Mouse (Mus musculus) neural tube, embryonic 14.5 days (tissue): ENCODE results near the gene Slco1b2. TPM values are rescaled to one million over a fixed set of nuclear protein-coding genes. Genes with fewer than 3 reads are reported as not detected.

Experiments
- ATAC-seq: fragments of 200-750 bp; cut with Nextera tagmentation; 2 replicates; pipeline ENCODE4 v1.8.0; 2017; ENCODE audit warnings: low read depth, mild to moderate bottlenecking, moderate TSS enrichment, moderate library complexity
- H3K27ac ChIP-seq: fragments of 300-500 bp; sonication (generic); 2 replicates; pipeline ENCODE4 v1.5.1; 2014; ENCODE audit warnings: low read depth, mild to moderate bottlenecking, control low read depth, low read length, moderate library complexity, mixed read lengths
- H3K27me3 ChIP-seq: fragments of 300-500 bp; sonication (generic); 2 replicates; pipeline ENCODE4 v1.6.1; 2014; ENCODE audit warnings: low read length; ENCODE audit not compliant: control insufficient read depth, insufficient read depth
- H3K36me3 ChIP-seq: fragments of 300-500 bp; sonication (generic); 2 replicates; pipeline ENCODE4 v1.6.1; 2014; ENCODE audit warnings: low read length, mixed read lengths; ENCODE audit not compliant: control insufficient read depth, insufficient read depth
- H3K4me1 ChIP-seq: fragments of 300-500 bp; sonication (generic); 2 replicates; pipeline ENCODE4 v1.6.1; 2014; ENCODE audit warnings: low read length; ENCODE audit not compliant: control insufficient read depth, insufficient read depth
- H3K4me2 ChIP-seq: fragments of 300-500 bp; sonication (generic); 2 replicates; pipeline ENCODE4 v1.6.1; 2014; ENCODE audit warnings: mild to moderate bottlenecking, low read depth, low read length, control low read depth
- H3K4me3 ChIP-seq: fragments of 300-500 bp; sonication (generic); 2 replicates; pipeline ENCODE4 v1.5.1; 2014; ENCODE audit warnings: low read depth, low read length, control low read depth, mixed read lengths
- H3K9ac ChIP-seq: fragments of 300-500 bp; sonication (generic); replicated peaks from 2 replicates; pipeline ENCODE4 v1.6.1; 2014; ENCODE audit warnings: low read depth, mild to moderate bottlenecking, control low read depth, low read length, mixed read lengths
- H3K9me3 ChIP-seq: fragments of 300-500 bp; sonication (generic); 2 replicates; pipeline ENCODE4 v1.6.1; 2016; ENCODE audit warnings: low read length; ENCODE audit not compliant: control insufficient read depth
- WGBS: fragments of 180-500 bp; shearing (Covaris S2); extraction: QIAGEN DNeasy Blood & Tissue Kit; methylation state at CpG from one replicate; pipeline ENCODE4 v1.1.7; 2014; 5-methylcytosine and 5-hydroxymethylcytosine counted together
- polyA plus RNA-seq: library from polyadenylated mRNA; unstranded; fragments of >200 nt; fragmentation: Nextera tagmentation; extraction: Ambion mirVana; gene quantifications from 2 replicates; pipeline ENCODE4 v1.2.1, GENCODE M21; 2014

Gene Slco1b2
- polyA plus RNA-seq, 1 experiment from 2014 or later = not detected

DNA sequence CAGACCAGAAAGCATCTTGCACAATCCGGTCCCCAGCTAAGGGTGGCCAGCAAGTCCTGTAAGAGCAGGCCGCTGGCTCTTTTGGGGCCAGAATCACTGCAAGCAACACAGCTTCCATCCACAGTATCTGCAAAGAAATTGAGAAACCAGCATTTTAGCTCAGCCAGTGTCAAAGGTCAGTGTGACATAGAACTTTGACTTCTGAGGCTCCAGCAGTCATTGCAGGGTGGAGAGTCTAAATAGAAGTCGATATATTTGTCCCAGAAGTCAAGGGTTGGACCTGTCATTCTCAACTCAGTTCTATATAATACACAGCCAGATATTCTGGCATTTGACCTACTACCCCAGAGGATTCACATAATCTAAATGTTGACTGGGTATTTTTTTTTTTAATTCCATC, 14.0 kb upstream of the Slco1b2 start:
- H3K4me2 ChIP-seq = no peak overlapping the region
- no peaks in the 10 kb centered on the region for H3K27me3 ChIP-seq
- ATAC-seq = no peak
- H3K27ac ChIP-seq = no peak overlapping the region
- H3K4me1 ChIP-seq = no peaks in the 10 kb centered on the region
- H3K9ac ChIP-seq = no peak overlapping the region
- H3K36me3 ChIP-seq = no peaks in the 10 kb centered on the region
- no peaks in the 10 kb centered on the region for H3K9me3 ChIP-seq
- no peak overlapping the region for H3K4me3 ChIP-seq
- WGBS = 93% methylated on average over 3 of the region's 3 CpGs

DNA sequence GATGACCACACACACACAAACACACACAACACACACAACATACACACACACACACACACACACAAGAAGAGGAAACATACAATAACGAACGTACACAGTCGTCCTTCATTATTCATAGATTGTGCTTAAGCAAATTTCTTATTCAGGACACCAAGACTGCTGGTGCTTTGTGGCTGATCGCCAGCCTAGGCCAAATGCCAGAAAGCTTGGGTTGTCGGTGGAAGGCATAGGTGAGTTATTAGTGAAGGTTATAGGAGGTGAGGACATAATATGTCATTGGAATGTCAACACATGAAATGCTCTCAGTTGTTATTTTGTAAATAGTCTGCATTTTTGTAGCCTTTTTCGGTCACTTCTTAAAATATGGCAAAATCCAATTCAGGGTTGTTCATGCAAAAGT, 3.6 kb downstream of the Slco1b2 start:
- Histone ChIP-seq H3K4me2 (no peak overlapping the region), H3K4me3 (no peak overlapping the region), H3K27me3 (no peaks in the 10 kb centered on the region), H3K4me1 (no peaks in the 10 kb centered on the region), H3K9me3 (no peaks in the 10 kb centered on the region), H3K27ac (no peak overlapping the region), H3K36me3 (no peaks in the 10 kb centered on the region), H3K9ac (no peak overlapping the region)
- ATAC-seq = no peak
- whole genome bisulfite sequencing = 84% methylated on average over 6 of the region's 6 CpGs

DNA sequence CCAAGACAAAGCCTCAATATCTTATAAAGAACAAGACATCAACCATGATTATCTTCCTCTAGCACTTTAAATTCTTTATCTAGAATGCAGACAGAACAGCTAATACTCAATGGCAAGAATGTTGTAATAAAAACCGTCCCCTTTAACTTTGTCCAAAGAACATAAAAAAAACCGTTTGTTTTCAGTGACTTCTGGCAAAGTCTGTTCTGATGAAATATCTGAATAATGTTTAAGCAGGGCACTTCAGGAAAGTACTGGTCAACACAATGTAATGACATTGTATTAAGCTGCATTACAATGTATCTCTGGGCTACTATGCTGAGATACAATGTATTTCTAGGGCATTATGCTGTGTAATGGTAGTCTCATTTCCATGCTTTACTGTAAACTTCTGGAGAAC, 5.9 kb downstream of the Slco1b2 start:
- no peak for ATAC-seq
- Histone ChIP-seq H3K27me3 (no peaks in the 10 kb centered on the region), H3K36me3 (no peaks in the 10 kb centered on the region), H3K9ac (no peak overlapping the region), H3K9me3 (no peaks in the 10 kb centered on the region), H3K4me1 (no peaks in the 10 kb centered on the region), H3K4me3 (no peak overlapping the region), H3K27ac (no peak overlapping the region), H3K4me2 (no peak overlapping the region)
- 75% methylated on average over 2 of the region's 2 CpGs for WGBS

DNA sequence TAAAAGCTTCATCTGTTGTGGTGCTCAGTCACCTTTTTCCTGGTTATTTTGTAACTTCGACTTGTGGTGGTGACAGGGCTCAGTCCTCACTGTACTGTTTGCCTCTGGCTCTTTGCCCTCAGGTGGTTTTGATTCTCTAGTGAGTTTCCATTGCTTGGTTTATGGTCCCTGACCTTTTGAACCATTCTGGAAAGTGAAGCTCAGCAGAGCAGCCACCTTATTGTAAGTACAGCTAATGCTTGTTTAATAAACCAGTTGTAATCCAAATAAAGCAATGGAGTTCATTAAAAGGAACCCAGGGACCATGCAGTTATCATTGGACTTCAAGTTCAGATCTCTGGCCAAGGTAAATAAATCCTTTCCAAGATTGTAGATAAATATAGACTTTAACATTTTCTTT, 11.3 kb downstream of the Slco1b2 start:
- ATAC-seq = no peak
- H3K4me2 ChIP-seq = no peak overlapping the region
- H3K9ac ChIP-seq = no peak overlapping the region
- H3K4me1 ChIP-seq = no peaks in the 10 kb centered on the region
- H3K9me3 ChIP-seq = no peaks in the 10 kb centered on the region
- no peak overlapping the region for H3K4me3 ChIP-seq
- WGBS = 69% methylated on average over 1 of the region's 1 CpGs
- no peak overlapping the region for H3K27ac ChIP-seq
- no peaks in the 10 kb centered on the region for H3K36me3 ChIP-seq
- H3K27me3 ChIP-seq = no peaks in the 10 kb centered on the region

DNA sequence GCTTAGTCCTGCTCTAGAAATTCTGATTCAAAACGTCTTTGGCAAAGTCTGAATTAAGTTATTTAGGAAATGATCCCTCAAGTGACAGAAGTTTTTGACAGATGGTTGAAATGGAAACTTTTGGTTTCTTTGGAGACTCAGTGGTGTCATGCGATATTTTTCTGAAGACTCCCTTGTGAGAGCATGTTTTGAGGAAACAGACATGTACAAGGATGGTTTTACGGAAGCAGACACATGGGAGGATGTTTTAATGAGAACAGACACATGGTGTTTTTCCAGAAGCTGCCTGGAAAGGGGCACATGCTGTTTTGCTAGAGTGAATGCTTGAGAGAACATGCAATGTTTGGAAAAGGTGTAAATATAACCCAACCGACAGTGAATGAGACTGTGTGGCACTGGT, 57.7 kb downstream of the Slco1b2 start:
- WGBS = 81% methylated on average over 4 of the region's 4 CpGs
- Histone ChIP-seq H3K27ac (no peak overlapping the region), H3K4me2 (no peak overlapping the region), H3K9me3 (no peaks in the 10 kb centered on the region), H3K36me3 (no peaks in the 10 kb centered on the region), H3K4me3 (no peak overlapping the region), H3K9ac (no peak overlapping the region), H3K4me1 (no peaks in the 10 kb centered on the region), H3K27me3 (no peaks in the 10 kb centered on the region)
- ATAC-seq = no peak

DNA sequence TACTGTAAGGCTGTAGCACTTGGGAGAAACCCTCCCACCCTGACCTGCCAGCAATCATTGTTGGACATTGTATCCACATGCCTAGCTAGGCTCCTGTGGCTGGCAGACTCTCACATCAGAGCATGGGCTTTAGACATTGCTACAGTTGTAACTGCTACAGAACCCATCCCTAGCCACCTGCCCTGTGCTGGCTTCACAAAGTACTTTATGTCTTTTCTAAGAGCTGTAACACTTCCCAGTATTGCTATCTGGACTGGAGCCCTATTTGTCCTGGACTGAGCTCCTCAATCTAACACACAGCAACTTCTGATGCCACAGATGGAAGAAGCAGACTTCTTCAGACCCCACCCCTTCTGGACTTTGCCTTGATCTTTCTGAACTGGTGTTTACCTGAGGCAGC, 61.9 kb downstream of the Slco1b2 start:
- ATAC-seq = no peak
- no peaks in the 10 kb centered on the region for H3K4me1 ChIP-seq
- no peaks in the 10 kb centered on the region for H3K9me3 ChIP-seq
- no peaks in the 10 kb centered on the region for H3K27me3 ChIP-seq
- H3K36me3 ChIP-seq = no peaks in the 10 kb centered on the region
- no peak overlapping the region for H3K4me2 ChIP-seq
- no peak overlapping the region for H3K27ac ChIP-seq
- H3K4me3 ChIP-seq = no peak overlapping the region
- H3K9ac ChIP-seq = no peak overlapping the region

Other genes with a start within 250 kb of the Slco1b2 start
- 9.2 and 10.4 TPM in 2 replicates for gene Slco1c1, start 105.2 kb upstream of the Slco1b2 start, polyA plus RNA-seq
- not detected in 2 replicates for gene Gm5724, start 144.3 kb downstream of the Slco1b2 start, polyA plus RNA-seq
- gene Slco1a4, start 226.7 kb downstream of the Slco1b2 start, polyA plus RNA-seq = 0.19 TPM in 1 of 2 replicates, not detected in the other